Mouse (Mus musculus): ENCODE data around the gene Timp2. TPM values are rescaled to one million over a fixed set of nuclear protein-coding genes. Genes with fewer than 3 reads are reported as not detected.

Timp2 gene
- total RNA-seq, 2 experiments from 2014 or later = 70.1 to 115 TPM

- no peak for DNase-seq
- peak overlapping the region; percentile 74 for H3K27ac ChIP-seq
- no peak overlapping the region for H3K4me3 ChIP-seq
- TF ChIP-seq CTCF (IDR thresholded peaks at IDR 0.05) = peak; percentile 32
- intact Hi-C loops (cut with DNase I) = no loop called here
Observed at GRCm38 (mm10) chr11:118266666-118267046, 88.9 kb downstream of the Timp2 start.

- peak; percentile 70 for DNase-seq
- no peak for TF ChIP-seq CTCF (IDR thresholded peaks at IDR 0.05)
- Histone ChIP-seq H3K4me3 (no peak overlapping the region), H3K27ac (peak overlapping the region; percentile 74)
- intact Hi-C loops (cut with DNase I) = no loop called here
Observed at GRCm38 (mm10) chr11:118266044-118266665, 89.4 kb downstream of the Timp2 start.

- H3K27ac ChIP-seq = peak overlapping the region; percentile 74
- peak; percentile 37 for DNase-seq
- no peak overlapping the region for H3K4me3 ChIP-seq
- intact Hi-C loops (cut with DNase I) = no loop called here
- no peak for TF ChIP-seq CTCF (IDR thresholded peaks at IDR 0.05)
Observed at GRCm38 (mm10) chr11:118265621-118266020, 89.9 kb downstream of the Timp2 start.

- no peak overlapping the region for H3K27ac ChIP-seq
- TF ChIP-seq CTCF (IDR thresholded peaks at IDR 0.05) = no peak
- no peak overlapping the region for H3K4me3 ChIP-seq
- DNase-seq = no peak
- intact Hi-C loops (cut with DNase I) = no loop called here
Observed at GRCm38 (mm10) chr11:118263146-118263545, 92.4 kb downstream of the Timp2 start.

DNA sequence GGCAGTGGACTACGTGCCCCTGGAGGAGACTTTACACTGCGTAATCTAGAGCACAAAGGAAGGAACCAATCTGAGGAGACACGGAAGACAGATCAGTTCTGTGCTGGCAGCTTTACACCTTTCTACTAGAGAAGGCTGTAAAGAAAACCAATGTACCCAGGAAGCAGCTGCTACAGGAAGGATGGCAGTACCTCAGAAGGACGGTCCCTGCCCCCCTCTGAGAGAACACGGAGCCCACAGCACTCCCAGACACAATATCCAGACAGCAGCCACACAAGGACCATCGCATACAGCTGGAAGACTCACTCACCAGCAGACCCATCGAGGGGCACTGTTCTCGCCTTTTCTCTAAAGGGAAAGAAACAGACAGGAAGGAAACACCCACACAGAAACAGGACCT, 95.5 kb downstream of the Timp2 start:
- intact Hi-C loops (cut with DNase I) = no loop called here
- DNase-seq = no peak
- no peak overlapping the region for H3K27ac ChIP-seq

DNA sequence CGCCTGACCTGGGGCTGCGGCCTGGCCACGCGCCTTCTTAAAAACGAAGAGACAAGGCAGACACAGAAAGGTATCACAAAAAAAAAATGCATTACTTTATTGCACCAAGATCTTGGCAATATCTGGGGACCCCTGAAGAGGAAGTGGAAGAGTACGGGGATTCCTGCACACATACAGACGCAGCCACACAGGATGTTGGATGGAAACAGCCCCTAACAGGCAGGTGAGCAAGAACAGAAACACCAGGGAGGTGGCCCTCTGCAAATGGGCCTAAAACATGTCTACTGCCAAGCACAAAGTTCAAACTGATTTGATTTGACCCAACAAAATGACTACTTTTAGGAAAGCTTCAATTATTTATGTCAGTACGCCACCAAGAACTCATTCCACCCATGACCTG, 96.0 kb downstream of the Timp2 start:
- no peak for DNase-seq
- no peak for TF ChIP-seq CTCF (IDR thresholded peaks at IDR 0.05)
- H3K27ac ChIP-seq = no peak overlapping the region
- intact Hi-C loops (cut with DNase I) = no loop called here
- H3K4me3 ChIP-seq = no peak overlapping the region

More for the DNA sequence above, 95.5 kb downstream of the Timp2 start:
- no peak overlapping the region for H3K4me3 ChIP-seq
- no peak for TF ChIP-seq CTCF (IDR thresholded peaks at IDR 0.05)

- Histone ChIP-seq H3K27ac (0 out of 2 replicates have a peak overlapping the region, but pooled peaks have one; percentile 20), H3K4me3 (no peak overlapping the region)
- intact Hi-C loops (cut with DNase I) = no loop called here
- no peak for DNase-seq
- TF ChIP-seq CTCF (IDR thresholded peaks at IDR 0.05) = no peak
Observed at GRCm38 (mm10) chr11:118256371-118256770, 99.2 kb downstream of the Timp2 start.

DNA sequence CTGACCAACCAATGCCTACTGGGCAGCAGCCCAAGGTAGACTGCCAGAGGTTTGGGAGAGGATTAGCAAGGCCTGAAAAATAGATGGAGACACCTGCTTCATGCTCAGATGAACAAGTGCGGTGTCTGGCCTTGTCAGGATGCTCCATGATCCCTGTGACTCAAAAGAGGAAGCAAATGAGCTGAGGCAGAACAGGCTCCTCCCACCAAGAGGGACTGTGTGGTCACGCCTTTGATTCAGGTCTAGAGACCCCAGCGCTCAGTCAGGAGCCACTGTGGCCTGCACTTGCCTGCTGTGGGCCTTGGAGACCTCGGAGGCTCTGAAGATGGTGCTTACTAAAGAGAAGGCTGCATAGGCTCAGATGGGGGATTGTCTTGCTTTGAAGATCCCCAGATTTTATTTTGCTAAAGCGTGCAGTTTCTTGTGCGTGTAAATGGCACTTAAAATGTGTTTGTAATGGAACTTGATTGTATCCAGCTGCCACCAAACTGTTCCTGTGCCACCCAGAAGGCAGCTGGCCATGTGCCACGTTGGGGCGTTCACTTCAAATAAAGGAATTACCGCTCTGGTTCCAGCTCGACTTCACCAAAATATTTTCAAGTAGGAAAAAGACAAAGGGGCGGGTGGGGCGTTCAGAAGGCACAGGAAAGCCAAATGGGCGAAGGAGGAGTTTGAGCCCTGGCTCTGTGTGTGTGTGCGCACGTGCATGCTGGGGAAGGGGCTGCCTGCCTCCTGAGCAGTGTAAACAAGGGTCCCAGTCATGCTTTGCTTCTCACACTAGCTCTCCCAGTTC, 101.2 kb downstream of the Timp2 start:
- H3K4me3 ChIP-seq = peak overlapping the region; percentile 26; the same call in 1 of the 2 replicates
- intact Hi-C loops (cut with DNase I) = no loop called here
- peak; percentile 76 for DNase-seq
- TF ChIP-seq CTCF (IDR thresholded peaks at IDR 0.05) = no peak
- peak overlapping the region; percentile 80 for H3K27ac ChIP-seq

GRCm38 (mm10) chr11:118253447-118254158, 101.9 kb downstream of the Timp2 start:
- intact Hi-C loops (cut with DNase I) = no loop called here
- Histone ChIP-seq H3K4me3 (no peak overlapping the region), H3K27ac (peak overlapping the region; percentile 80)
- DNase-seq = peak; percentile 59
- no peak for TF ChIP-seq CTCF (IDR thresholded peaks at IDR 0.05)

Other genes starting within 250 kb of the Timp2 start
- under 1 TPM; 0.05 to 0.06 TPM for gene Dnah17, start 225.1 kb downstream of the Timp2 start, total RNA-seq (2021)
- 10 to 100 TPM; 28.6 to 49.6 TPM for gene Cyth1, start 107.1 kb downstream of the Timp2 start, total RNA-seq (2021)
- gene Usp36, start 65.5 kb downstream of the Timp2 start, total RNA-seq (2021) = 10 to 100 TPM; 15.7 to 17.4 TPM
- gene Cep295nl, start 13.2 kb downstream of the Timp2 start, total RNA-seq (2021) = 1 to 10 TPM; 1.0 to 1.1 TPM
- gene Lgals3bp, start 46.4 kb upstream of the Timp2 start, total RNA-seq (2021) = 10 to 100 TPM; 12.0 to 17.0 TPM
- gene Cant1, start 63.3 kb upstream of the Timp2 start, total RNA-seq (2021) = 10 to 100 TPM; 10.7 to 11.6 TPM
- 10 to 100 TPM in 1 of 2 experiments, 1 to 10 TPM in 1; 7.9 to 12.6 TPM for gene C1qtnf1, start 72.5 kb upstream of the Timp2 start, total RNA-seq (2021)
- gene Engase, start 121.1 kb upstream of the Timp2 start, total RNA-seq (2021) = 1 to 10 TPM; 4.3 to 6.2 TPM